Mouse (Mus musculus) kidney, adult 8-10 months (tissue): ENCODE data around the gene C530008M17Rik.
"Not testable (repeated sequence)": the region's sequence is repeated elsewhere in the genome, so short reads cannot be mapped to it uniquely, and the experiment has no call there.

Experiments
- DNase-seq, 2 experiments: peaks; one replicate each; pipeline ENCODE4 v3.0.0; 2022

Gene C530008M17Rik

GRCm38 (mm10) chr5:76910807-76911206 lies 254.5 kb downstream of the C530008M17Rik start:
- no peak for DNase-seq

- not testable (repeated sequence) for DNase-seq
These were observed 256.2 kb downstream of the C530008M17Rik start for GRCm38 (mm10) chr5:76912522-76912921.

- no peak for DNase-seq
These were observed 266.5 kb downstream of the C530008M17Rik start for GRCm38 (mm10) chr5:76922833-76923232.
